Mouse (Mus musculus) kidney, adult 2 months (tissue): Measurements from ENCODE around the gene Kiz.

Experiments used
- CTCF ChIP-seq: fragments of 200-500 bp; conservative IDR thresholded peaks from 2 replicates; pipeline ENCODE4 v1.5.1; 2011; ENCODE audit warnings: low read depth, mild to moderate bottlenecking, control low read depth, low read length, moderate library complexity, mixed read lengths; ENCODE audit not compliant: insufficient read depth, insufficient read length
- POLR2A ChIP-seq: fragments of 200-500 bp; IDR thresholded peaks from one replicate; pipeline ENCODE4 v1.6.1; 2011; ENCODE audit warnings: low read depth, low read length, control low read depth

GRCm38 (mm10) chr2:146888786-146889414 lies 33.2 kb downstream of the Kiz start:
- TF ChIP-seq CTCF: no peak
- no peak for TF ChIP-seq POLR2A
